Mouse (Mus musculus) layer of hippocampus, adult 9-10 months (tissue): ENCODE measurements around the gene Usp15.

Experiments used
- DNase-seq: peaks from one replicate; pipeline ENCODE4 v3.0.0; 2022; ENCODE audit warnings: low spot score

Gene Usp15

DNA sequence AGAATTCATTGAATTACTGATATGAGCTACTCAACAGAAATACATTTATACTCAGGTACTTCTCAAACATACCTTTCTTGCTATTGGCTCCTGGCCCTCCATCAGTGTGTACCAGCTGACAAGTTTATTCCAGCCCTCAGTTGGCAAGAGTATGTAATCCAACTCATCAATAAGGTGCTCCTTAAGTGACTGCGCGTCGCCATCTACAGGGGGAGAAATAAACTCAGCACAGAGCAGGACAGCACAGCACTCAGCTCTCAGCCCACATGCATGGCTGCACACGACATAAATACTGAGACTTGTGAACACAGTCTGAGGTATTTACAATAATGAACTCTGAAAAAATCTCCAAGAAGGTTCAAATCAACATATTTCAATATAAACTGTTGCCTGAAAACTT is 21.0 kb downstream of the Usp15 start:
- DNase-seq: no peak

GRCm38 (mm10) chr10:123170898-123171297 is 25.9 kb downstream of the Usp15 start:
- no peak for DNase-seq

DNA sequence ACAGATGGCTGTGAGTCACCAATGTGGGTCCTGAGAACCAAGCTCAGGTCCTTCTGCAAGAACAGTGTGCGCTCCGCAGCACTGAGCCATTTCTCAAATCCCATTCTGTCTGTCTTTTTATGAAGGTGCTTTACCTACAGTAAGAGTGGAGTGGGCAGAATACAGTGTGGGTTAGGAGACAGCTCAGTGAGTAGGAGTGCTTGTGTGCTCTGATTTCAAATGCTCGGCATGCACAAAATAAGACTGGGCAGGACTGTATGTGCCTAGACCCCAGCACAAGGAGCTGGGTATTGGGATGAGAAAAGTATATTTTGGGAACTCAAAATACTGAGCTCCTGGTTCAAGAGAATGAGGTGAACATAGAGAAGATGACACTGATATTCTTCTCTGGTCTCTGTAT is 31.3 kb downstream of the Usp15 start:
- no peak for DNase-seq

- no peak for DNase-seq
Measured at GRCm38 (mm10) chr10:123160508-123160907, 36.3 kb downstream of the Usp15 start.

- no peak for DNase-seq
Measured at GRCm38 (mm10) chr10:123159316-123159715, 37.5 kb downstream of the Usp15 start.

DNA sequence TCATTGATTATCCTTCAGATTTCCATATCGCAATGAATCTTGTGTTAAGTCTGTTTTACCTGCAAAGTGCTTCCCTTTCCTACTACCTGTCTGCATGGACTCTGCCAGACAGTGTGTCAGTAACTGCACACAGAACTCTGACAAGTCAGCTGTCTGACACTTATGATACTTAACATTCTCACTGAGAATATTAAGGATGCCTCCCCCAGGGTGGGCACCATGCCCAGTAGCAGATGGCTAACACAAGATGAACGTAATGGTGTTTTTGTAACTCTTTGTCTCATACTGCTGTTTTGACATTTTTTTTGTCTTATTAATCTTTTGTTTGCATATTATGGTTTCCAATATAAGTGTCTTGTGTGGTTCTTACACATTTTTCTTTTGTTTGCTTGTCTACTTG is 40.4 kb downstream of the Usp15 start:
- peak; percentile 27 for DNase-seq

- DNase-seq: no peak
Measured at GRCm38 (mm10) chr10:123155764-123156163, 41.0 kb downstream of the Usp15 start.

GRCm38 (mm10) chr10:123153321-123153720 is 43.5 kb downstream of the Usp15 start:
- DNase-seq: no peak

GRCm38 (mm10) chr10:123148025-123148814 is 48.6 kb downstream of the Usp15 start:
- no peak for DNase-seq

GRCm38 (mm10) chr10:123147180-123147579 is 49.6 kb downstream of the Usp15 start:
- no peak for DNase-seq

- no peak for DNase-seq
Measured at GRCm38 (mm10) chr10:123146349-123146748, 50.4 kb downstream of the Usp15 start.

- no peak for DNase-seq
Measured at GRCm38 (mm10) chr10:123144256-123144655, 52.5 kb downstream of the Usp15 start.

DNA sequence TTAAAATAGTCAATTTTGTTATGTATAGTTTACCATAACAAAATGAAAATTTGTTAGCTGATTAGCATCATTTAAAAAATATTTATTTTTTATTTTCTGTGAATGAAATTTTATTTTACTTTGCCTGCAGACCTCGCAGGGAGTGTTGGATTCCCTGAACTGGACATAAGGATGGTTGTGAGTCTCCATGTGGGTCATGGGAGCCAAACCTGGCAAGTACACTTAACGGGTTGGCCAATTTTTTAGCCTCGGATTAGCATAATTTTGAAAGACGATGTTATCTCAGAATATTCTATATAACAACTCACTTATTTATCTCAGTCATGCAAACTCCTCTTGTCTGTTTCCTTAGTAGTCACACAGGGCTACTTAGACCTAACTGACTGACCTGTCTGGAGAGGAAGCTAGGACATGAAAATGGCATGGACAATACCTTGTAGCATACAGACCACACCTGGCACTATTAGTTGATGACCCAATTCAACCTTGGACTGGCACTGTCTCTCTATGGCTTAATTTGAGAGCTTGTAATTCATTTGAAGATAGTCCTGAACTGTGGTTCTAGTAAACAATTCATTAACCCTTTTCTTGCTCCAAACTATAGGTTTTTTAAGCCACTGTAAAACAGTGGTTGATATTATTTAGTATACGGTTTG is 54.3 kb downstream of the Usp15 start:
- no peak for DNase-seq

DNA sequence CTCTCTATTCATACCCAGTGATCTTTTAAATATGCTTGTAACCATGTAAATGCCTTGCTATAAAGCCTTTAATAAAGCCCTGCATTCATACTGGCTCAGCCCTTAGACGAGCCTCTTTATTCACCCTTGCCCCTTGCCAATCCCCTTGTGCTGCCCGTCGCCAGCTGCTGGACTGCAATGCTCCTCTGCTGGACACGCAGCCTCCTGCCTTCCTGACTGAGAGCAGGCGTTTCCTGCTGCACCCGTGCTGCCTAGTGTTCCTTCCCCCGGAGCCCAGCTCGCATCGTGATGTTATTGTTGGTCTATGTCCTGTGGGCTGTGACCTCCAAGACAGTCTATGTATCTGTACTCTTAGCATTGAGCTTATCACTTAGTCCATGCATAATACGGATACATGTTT is 61.0 kb downstream of the Usp15 start:
- DNase-seq: no peak

DNA sequence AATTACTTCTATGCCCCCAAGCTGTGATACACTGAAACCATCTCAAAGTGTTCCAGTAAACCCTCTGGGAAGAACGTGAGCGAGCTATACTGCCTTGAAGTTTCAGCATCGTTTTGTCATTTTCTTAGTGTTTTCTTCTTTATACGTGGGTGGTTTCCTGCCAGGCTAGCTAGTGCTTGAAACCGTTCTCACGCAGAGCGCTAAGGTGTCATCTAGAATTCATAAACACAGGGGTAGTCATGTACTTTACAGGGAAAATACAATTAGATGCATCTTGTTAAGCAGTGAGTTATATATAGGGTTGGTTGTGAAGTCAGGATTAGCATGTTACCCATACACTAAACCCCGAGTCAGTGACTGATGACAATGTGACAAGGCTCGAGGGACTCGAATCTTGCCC is 65.3 kb downstream of the Usp15 start:
- DNase-seq: no peak

- DNase-seq: no peak
Measured at GRCm38 (mm10) chr10:123120666-123121392, 76.0 kb downstream of the Usp15 start.

- DNase-seq: no peak
Measured at GRCm38 (mm10) chr10:123116861-123117260, 79.9 kb downstream of the Usp15 start.

DNA sequence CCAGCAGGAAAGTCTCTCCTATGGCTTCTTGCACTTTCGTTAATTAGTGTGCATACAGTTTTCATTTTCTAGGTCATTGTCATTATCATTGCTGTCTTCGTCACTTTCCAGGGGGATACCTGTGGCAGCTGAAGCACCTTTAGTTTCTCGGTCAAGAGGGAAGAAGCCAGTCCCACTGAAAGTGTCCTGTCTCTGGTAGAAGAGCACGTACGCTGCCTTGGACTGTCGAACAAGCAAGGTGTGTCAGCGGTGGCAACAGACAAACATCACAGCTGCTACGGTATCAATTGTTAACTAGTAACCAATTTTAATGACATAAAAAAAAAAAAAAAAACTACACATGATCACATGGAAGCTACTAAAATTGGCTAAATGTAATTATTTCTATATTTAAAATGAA is 83.3 kb downstream of the Usp15 start:
- DNase-seq: no peak

DNA sequence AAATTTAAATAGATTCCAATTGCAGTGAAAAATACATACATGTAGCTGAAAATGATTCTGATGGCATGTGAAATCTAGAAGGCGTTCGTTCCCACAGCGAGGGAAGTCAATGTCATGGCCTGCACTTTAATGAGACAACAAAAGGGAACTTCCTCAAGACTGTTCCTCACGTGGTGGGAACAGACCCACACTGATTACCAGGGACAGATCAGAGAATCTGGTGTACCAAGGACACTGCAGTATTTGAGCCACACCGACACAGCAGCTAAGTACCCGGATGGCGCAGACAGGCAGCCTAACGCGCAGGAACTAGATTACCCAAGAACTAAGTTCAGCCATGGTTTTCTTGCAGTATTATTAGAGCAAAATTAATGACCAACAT is 84.0 kb downstream of the Usp15 start:
- no peak for DNase-seq

- DNase-seq: no peak
Measured at GRCm38 (mm10) chr10:123112056-123112786, 84.6 kb downstream of the Usp15 start.

DNA sequence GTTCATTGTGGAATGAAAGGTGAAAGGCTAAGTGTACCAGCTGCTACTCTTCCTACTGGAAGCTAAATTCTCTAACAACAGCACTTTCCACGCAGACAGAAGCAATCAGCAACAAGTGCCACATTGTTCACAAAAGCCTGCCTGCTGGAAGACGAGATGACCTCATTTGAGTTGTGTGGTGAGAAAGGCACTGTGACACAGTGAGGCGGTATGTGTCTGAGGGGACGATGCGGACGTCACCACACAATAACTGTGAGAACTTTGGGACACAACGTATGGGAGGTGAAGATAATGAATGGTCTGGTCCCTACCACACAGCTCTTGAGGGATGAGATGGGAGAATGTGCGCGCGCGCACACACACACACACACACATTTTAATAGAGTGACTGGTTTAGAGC is 86.2 kb downstream of the Usp15 start:
- no peak for DNase-seq

DNA sequence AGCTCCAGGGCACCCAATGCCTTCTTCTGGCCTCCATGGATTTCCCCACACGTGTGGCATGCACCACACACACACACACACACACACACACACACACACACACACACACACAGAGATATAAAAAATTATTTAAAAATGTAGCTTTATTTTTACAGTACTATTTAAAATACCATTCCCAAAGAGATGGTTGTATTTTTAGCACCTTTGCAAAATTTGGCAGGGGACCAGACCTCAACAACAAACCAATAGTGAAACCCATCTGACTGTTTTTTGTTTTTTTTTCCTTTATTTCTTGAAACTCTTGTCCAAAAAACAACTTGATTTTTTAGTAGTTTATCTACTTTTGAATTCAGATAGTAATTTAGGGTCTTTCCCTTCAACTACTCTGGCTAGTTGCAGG is 88.3 kb downstream of the Usp15 start:
- DNase-seq: no peak
